Mouse (Mus musculus) ovary, postnatal 14 days (tissue): ENCODE measurements around the gene Ift122.
"Not testable (repeated sequence)": the region's sequence is repeated elsewhere in the genome, so short reads cannot be mapped to it uniquely, and the experiment has no call there.

Experiments used
- DNase-seq: peaks from one replicate; pipeline ENCODE4 v3.0.0; 2022; ENCODE audit warnings: low spot score

Ift122 gene

DNA sequence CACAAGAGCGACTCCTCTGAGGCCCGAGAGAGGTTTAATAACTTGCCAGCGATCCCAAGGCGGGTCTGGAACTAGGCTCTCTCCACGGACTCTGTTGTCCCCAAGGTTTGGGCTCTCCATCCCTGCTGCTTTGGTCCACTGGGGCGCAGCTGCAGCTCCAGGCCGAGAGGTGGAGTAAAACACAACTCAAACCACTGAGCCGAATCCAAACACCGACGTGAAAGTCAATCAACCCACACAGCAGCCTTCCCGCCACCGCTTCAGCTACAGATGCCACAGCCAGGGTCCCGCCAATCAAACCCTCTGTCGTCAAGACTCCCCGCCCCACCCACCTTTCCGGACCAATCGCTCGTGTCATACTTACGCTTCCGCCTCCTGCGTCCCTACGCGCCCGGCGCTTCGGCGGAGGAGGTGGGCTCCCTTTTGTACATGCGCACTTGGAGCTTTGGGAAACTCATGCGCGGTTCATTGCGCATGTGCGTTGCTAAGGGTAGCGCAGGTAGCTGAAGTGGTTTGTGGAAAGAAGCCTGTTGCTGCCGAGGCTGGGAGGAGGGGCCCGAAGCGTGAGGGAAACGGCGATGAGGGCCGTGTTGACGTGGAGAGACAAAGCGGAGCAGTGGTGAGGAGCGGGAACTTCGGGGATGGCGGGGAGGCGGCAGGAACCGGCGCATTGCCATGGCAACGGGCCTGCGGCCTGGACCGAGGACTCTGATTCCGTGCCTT lies at the start of gene Ift122, which contains the start of gene Mbd4:
Ift122 (plus strand) TSS at position 380 of the 723 bp plus-strand sequence.
Mbd4 (minus strand) TSS at position 281 of the 723 bp plus-strand sequence.
- peak; percentile 92 for DNase-seq

DNA sequence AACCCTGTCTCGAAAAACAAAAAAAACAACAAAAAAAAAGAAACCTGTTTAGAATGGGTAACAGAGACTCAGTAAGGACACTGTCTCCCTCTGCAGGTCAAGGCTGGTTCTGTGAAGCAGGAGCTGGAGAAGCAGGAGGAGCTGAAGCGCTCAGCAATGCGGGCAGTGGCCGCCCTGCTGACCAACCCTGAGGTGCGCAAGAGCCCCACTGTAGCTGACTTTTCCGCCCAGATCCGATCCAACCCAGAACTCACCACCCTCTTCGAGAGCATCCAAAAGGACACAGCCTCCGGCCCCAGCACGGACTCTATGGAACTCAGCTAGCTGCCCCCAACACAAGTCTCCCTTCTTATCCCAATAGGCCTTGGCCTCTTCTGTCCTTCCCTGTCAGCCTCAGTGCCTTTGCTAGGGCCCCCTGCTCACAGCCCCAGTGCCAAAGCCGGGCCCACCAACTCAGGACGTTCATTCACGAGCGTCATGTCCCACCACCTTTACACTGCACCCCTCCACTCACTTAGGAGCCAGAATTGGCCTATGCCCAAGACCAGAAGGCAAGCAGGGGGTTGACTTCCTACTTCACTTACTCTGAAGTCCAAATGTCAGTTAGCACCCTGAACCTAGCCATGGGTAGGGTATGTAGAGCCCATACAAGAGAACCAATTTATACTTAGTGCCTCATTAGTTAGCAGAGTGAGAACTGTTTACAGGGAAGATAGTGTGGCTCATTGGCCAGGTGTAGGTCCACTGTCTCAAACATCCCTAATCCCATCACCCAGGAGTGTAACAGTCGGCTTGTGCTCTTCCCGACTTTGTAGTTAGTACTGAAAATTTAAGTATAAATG lies 49.5 kb upstream of the Ift122 start:
- peak; percentile 63 for DNase-seq

GRCm38 (mm10) chr6:115804432-115805192 lies 48.7 kb upstream of the Ift122 start:
- no peak for DNase-seq

DNA sequence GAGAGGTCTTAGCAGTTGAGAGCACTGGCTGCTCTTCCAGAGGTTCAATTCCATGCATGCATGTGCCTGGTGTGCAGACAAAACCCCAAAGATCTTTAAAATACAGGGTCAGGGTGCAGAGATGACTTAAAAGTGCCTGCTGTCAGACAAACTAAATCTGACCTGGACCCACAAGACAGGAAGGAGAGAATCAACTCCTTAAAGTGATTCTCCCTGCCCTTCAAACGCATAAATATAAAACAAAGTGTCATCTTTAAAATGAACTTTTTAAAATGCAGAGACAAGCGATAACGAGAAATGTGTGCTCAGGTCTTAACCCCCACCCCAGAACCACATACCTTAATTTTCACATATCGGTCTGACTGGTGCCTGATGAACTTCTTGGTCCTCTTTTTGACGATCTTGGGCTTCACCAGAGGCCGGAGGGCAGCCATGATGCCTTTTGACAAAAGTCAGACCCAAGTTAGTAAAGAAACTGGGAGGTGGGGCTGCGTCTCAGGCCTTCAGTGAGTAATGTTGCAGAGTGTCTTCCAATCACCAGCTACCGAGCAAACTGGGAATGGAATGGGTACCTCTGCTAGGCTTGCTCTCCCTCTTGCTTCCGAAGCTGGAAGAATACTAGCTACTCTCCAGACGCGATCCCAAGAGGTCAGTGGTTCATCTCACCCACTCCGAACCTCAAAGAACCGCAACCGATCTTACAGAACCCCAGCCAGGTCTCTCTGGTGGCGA lies 45.6 kb upstream of the Ift122 start:
- no peak for DNase-seq

DNA sequence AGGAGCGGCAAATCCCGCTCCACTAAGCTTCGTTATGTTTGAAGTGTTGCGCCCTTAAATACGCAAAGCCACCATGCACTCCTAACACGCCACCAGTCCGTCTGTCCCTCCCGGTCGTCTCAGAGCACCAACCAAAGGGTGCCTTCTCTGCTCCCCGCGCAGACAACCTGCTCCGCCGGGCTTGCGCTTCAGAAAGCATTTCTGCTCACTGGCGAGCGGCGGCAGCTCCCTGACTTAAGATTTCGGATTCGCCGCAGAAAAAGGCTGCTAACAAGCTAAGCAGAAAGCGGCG lies 45.1 kb upstream of the Ift122 start:
- DNase-seq = no peak

DNA sequence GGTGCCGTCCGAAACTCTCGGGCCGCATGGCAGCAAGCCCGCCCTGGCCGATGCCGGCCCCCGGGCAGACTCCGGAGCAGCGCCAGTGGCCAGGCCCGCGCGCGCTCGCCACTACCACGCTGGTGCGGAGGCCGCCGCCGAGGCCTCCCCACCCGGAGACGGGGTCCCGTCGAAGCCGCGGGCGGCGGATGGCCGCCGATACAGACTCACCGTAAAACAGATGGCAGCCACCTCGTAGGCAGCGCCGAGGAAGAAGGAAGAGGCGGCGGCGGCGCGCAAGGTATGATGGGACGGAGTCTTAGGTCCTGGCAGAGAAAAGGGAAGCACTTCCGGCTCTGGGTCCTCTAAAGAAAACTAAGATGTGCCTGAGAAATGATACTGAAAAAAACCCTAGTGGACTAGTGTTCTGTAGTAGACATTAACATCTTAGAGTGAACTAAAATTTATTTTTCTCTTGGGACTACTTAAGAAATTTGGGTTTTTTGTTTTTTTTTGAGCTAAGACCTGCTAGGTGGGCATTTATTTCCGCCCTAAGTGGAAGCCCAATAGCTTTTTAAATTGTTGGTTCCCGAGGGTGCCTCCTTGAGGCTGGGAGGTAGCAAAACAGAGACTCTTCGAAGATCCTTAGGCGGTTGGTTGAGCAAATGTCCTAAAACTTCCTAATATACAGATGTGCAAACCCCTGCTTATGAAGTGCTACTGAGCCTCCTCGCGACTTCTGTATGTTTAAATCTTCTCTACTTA lies 44.6 kb upstream of the Ift122 start, which contains the start of gene Rpl32:
Rpl32 (minus strand) TSS at position 260 of the 744 bp plus-strand sequence.
- peak; percentile 81 for DNase-seq

DNA sequence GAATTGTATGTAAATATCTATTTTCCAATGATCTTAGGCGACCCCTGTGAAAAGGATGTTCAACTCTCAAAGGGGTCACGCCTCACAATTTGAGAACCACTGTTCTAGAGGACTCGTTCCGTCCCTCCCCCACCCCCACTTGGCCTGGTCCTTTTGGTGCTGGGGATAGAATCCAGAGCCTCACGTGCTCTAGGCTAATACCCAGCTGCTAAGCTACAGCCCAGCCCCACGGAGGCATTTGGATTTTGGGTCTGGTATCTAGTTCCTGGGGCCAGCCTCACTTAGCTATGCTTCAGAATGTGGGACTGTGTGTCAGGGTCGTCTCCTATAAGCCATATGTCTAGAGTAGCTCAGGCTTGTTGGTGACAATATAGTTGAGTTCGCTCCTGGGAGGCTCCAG lies 41.7 kb upstream of the Ift122 start:
- no peak for DNase-seq

DNA sequence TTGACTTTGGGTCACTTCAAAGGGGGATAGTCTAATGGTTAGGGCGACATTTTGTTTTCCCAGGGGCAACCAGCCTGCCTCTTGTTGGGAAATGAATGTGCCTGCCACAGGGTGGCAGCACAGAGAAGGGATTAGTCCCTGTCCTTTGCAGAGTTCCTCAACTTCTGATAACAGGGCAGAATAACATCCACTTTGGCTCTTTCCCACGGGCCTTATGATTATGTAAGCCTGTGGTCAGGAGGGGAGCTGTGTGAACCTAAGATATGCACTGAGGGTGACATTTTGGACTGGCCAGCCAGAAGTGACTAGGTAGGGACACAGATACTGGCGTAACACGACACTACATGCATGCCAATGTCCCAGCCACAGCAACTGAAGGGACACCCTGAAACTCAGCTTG lies 39.2 kb upstream of the Ift122 start:
- DNase-seq = peak; percentile 34

- no peak for DNase-seq
Observed at GRCm38 (mm10) chr6:115815041-115815440, 38.2 kb upstream of the Ift122 start.

DNA sequence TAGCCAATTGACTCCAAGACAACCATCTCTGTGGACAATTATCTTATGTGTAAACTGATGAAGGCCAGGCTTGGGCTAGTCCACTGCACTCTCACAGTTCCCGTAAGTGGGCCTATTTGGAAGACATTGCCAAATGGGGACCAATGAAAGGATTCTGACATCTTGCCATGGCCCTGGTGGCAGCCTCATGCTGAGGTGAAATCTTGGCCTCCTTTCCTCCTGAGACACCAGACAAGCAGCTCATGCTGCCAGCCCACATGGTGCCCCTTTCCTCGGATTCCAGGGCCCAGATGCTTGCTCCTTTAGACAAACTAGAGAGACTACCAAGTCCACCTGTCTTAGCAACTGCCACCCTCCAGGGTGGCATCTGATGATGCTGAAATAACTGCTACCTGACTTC lies 35.1 kb upstream of the Ift122 start:
- no peak for DNase-seq

DNA sequence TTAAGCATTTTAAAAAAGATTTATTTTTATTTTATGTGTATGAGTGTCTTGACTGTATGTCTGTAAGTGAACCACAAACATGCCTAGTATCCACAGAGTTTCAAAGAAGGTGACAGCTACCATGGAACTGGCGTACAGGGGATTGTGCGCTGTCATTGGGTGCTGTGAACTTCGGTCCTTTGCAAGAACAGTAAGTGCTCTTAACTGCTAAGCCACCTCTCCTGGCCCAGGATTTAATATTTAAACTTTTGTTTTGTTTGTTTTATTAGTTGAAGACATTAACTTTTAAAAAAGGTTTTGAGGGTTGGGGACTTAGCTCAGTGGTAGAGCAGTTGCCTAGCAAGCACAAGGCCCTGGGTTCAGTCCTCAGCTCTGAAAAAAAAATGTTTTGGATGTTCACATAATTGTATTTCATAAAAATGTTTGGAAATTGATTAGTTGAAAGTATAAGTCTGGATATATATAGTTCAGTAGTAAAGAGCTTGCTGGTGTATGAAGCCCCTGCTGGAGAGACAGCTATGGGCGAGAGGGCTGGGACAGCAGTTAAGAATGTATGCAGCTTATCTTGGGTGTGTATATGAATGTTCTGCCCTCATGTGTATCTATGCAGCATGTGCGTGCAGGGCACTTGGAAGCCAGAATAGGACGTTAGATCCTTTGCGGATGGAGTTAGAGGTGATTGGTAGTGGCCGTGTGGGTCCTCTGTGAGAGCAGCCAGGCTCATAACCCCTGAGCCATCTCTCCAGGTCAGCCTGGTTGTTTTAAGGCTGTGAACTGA lies 31.9 kb upstream of the Ift122 start:
- DNase-seq = no peak

- not testable (repeated sequence) for DNase-seq
Observed at GRCm38 (mm10) chr6:115823850-115824464, 29.3 kb upstream of the Ift122 start.

GRCm38 (mm10) chr6:115830779-115831601 lies 22.3 kb upstream of the Ift122 start:
- no peak for DNase-seq

GRCm38 (mm10) chr6:115832152-115832850 lies 21.0 kb upstream of the Ift122 start:
- no peak for DNase-seq

- no peak for DNase-seq
Observed at GRCm38 (mm10) chr6:115833861-115834260, 19.4 kb upstream of the Ift122 start.

GRCm38 (mm10) chr6:115838161-115838597 lies 15.1 kb upstream of the Ift122 start, which contains the start of gene Efcab12:
TSS of gene Efcab12 (minus strand) at chr6:115838412.
- peak; percentile 46 for DNase-seq

DNA sequence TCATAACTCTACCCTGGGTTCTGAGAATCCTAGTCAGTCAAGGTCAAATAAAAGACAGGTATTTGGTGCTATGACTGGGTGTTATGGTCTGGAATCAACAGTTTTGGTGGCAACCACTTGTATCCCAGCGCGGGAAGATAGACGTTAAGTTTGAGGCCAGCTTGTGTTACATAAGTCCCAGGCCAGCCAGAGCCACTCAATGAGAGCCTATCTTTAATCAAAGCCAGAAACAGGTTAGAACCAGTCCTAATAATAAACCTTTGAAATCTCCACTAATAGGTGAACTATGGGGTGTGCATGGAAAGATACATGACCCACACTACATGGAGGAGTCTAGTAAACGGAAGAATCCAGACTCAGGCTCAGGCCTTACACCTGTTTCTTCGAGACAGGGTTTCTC lies 14.5 kb upstream of the Ift122 start:
- DNase-seq = no peak

DNA sequence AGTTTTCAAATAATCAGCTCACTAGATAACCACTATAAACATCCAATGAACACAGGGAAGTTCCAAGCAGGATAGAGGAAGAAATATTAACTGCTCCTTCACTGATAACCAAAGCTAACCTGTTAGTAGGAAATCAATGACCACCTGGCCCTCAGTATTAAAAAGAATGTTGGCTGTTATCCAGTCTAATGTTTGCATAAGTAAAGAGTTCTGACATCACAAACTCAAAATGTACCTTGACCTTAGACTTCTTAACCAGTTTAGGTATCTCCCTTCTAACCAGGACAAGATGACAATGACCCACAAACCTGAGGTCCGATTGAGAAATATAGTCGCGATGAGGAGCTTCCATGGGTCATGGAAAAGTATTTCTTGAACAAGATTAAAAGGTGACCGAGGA lies 8.3 kb upstream of the Ift122 start:
- DNase-seq = no peak
